Mouse (Mus musculus) embryo, embryonic 9.5 days (tissue): Measurements from ENCODE around the gene Gm21304.
"Not testable (repeated sequence)": the region's sequence is repeated elsewhere in the genome, so short reads cannot be mapped to it uniquely, and the experiment has no call there.

Source experiments
- DNase-seq: peaks from one replicate; pipeline ENCODE4 v3.0.0-alpha.2; 2017; ENCODE audit errors: extremely low spot score

The Gm21304 gene

GRCm38 (mm10) chr10:104168215-104168614 is at the start of gene Gm21304:
Gene Gm21304, plus strand, starts transcription at chr10:104168515.
- not testable (repeated sequence) for DNase-seq

DNA sequence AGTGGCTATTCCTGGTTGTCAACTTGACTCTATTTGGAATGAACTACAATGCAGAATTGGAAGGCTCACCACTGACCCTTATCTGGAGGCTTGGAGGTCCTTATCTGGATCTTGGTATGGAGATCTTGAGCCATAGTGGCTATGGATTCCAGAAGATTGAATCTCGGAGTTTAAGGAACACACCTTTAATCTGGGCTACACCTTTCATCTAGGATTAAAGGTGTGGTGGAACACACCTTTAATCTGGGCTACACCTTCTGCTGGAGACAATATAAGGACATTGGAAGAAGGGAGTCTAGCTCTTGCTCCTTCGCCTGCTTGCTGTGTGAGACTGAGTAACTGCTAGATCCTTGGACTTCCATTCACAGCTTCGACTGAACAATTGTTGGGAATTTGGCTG is 25.6 kb upstream of the Gm21304 start, which contains the start of gene Gm21293:
Gene Gm21293 (plus strand): TSS at position 301 of the 400 bp plus-strand sequence.
- DNase-seq = not testable (repeated sequence)

DNA sequence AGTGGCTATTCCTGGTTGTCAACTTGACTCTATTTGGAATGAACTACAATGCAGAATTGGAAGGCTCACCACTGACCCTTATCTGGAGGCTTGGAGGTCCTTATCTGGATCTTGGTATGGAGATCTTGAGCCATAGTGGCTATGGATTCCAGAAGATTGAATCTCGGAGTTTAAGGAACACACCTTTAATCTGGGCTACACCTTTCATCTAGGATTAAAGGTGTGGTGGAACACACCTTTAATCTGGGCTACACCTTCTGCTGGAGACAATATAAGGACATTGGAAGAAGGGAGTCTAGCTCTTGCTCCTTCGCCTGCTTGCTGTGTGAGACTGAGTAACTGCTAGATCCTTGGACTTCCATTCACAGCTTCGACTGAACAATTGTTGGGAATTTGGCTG is 17.1 kb upstream of the Gm21304 start, which contains the start of gene Gm6763:
Gene Gm6763 (plus strand): TSS at position 301 of the 400 bp plus-strand sequence.
- DNase-seq = not testable (repeated sequence)

GRCm38 (mm10) chr10:104159706-104160105 is 8.6 kb upstream of the Gm21304 start, which contains the start of gene Gm8764:
Gene Gm8764, plus strand, starts transcription at chr10:104160006.
- DNase-seq = not testable (repeated sequence)

DNA sequence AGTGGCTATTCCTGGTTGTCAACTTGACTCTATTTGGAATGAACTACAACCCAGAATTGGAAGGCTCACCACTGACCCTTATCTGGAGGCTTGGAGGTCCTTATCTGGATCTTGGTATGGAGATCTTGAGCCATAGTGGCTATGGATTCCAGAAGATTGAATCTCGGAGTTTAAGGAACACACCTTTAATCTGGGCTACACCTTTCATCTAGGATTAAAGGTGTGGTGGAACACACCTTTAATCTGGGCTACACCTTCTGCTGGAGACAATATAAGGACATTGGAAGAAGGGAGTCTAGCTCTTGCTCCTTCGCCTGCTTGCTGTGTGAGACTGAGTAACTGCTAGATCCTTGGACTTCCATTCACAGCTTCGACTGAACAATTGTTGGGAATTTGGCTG is 8.4 kb downstream of the Gm21304 start, which contains the start of gene Gm21312:
Gene Gm21312 (plus strand): TSS at position 301 of the 400 bp plus-strand sequence.
- DNase-seq = not testable (repeated sequence)

- DNase-seq = not testable (repeated sequence)
These were observed 16.9 kb downstream of the Gm21304 start, which contains the start of gene Gm20765 for GRCm38 (mm10) chr10:104185233-104185632. Gene Gm20765, plus strand, starts transcription at chr10:104185533.

DNA sequence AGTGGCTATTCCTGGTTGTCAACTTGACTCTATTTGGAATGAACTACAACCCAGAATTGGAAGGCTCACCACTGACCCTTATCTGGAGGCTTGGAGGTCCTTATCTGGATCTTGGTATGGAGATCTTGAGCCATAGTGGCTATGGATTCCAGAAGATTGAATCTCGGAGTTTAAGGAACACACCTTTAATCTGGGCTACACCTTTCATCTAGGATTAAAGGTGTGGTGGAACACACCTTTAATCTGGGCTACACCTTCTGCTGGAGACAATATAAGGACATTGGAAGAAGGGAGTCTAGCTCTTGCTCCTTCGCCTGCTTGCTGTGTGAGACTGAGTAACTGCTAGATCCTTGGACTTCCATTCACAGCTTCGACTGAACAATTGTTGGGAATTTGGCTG is 25.4 kb downstream of the Gm21304 start, which contains the start of gene Gm4340:
Gene Gm4340 (plus strand): TSS at position 301 of the 400 bp plus-strand sequence.
- DNase-seq = not testable (repeated sequence)

DNA sequence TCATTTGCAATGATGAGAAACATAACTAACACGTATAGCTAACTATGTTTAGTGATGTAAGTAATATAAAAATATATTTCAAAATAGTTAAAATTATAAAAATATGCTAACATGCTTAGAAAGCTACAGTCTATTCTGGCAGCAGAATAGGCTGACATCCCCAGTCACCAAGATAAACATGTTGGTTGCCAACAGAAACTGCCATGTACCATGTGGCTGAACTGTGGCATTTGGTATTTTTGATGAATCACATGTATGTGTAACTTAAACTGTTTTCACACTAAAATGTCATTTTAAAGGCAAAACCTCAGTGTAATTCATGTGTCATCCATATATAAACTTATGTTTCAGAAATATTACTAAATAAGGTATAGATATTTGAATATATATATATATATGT is 41.3 kb downstream of the Gm21304 start:
- no peak for DNase-seq

- DNase-seq = no peak
These were observed 42.1 kb downstream of the Gm21304 start for GRCm38 (mm10) chr10:104210268-104210990.

DNA sequence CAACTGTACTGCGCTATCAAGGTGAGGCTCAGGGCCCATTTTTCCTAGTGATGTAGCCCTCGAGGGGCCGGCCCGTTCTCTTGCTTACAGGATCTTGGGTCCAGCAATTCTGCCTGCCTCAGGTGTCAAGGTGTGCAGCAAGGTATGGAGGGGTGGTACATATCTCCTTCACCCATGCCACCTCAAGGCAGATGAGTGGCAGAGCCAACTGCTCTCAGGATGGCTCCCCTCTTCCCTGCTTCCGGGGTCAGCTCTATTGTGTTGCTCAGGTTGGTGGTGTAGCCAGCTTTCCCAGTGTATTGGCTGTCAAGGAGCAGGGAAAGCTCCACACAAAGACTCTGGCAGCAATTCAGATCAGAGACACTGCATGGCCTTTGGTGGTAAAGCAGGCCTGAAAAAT is 46.2 kb downstream of the Gm21304 start:
- DNase-seq = no peak
